Mouse (Mus musculus): ENCODE results near the gene Fam186b. TPM values are rescaled to one million over a fixed set of nuclear protein-coding genes. Genes with fewer than 3 reads are reported as not detected.
"Not testable (repeated sequence)": the region's sequence is repeated elsewhere in the genome, so short reads cannot be mapped to it uniquely, and the experiment has no call there.

The Fam186b gene
- total RNA-seq, 2 experiments from 2014 or later = not detected

GRCm38 (mm10) chr15:99264363-99264762 lies 31.3 kb downstream of the Fam186b start:
- no peak for ATAC-seq (ENCODE audit: poor library complexity, severe bottlenecking)

- no peak for ATAC-seq (ENCODE audit: poor library complexity, severe bottlenecking)
Observed at GRCm38 (mm10) chr15:99262702-99263101, 33.0 kb downstream of the Fam186b start.

GRCm38 (mm10) chr15:99259730-99260252 lies 35.9 kb downstream of the Fam186b start:
- ATAC-seq (ENCODE audit: poor library complexity, severe bottlenecking) = peak; percentile 95

- peak; percentile 20; the same call in 1 of the 2 replicates for ATAC-seq (ENCODE audit: poor library complexity, severe bottlenecking)
Observed at GRCm38 (mm10) chr15:99259167-99259729, 36.4 kb downstream of the Fam186b start.

GRCm38 (mm10) chr15:99255241-99255749 lies 40.4 kb downstream of the Fam186b start:
- ATAC-seq (ENCODE audit: poor library complexity, severe bottlenecking) = no peak

GRCm38 (mm10) chr15:99254477-99255005 lies 41.1 kb downstream of the Fam186b start:
- ATAC-seq (ENCODE audit: poor library complexity, severe bottlenecking) = no peak

GRCm38 (mm10) chr15:99253772-99254171 lies 41.9 kb downstream of the Fam186b start:
- no peak for ATAC-seq (ENCODE audit: poor library complexity, severe bottlenecking)

GRCm38 (mm10) chr15:99253175-99253479 lies 42.6 kb downstream of the Fam186b start:
- not testable (repeated sequence) for ATAC-seq (ENCODE audit: poor library complexity, severe bottlenecking)

- peak; percentile 16; the same call in 1 of the 2 replicates for ATAC-seq (ENCODE audit: poor library complexity, severe bottlenecking)
Observed at GRCm38 (mm10) chr15:99252381-99253174, 43.1 kb downstream of the Fam186b start.

- ATAC-seq (ENCODE audit: poor library complexity, severe bottlenecking) = peak; percentile 96
Observed at GRCm38 (mm10) chr15:99251626-99252380, 43.9 kb downstream of the Fam186b start, which contains the start of gene Mcrs1. Gene Mcrs1 (minus strand): TSS chr15:99251961.

GRCm38 (mm10) chr15:99251111-99251510 lies 44.6 kb downstream of the Fam186b start:
- peak; percentile 8; the same call in 1 of the 2 replicates for ATAC-seq (ENCODE audit: poor library complexity, severe bottlenecking)

- no peak for ATAC-seq (ENCODE audit: poor library complexity, severe bottlenecking)
Observed at GRCm38 (mm10) chr15:99249938-99250337, 45.8 kb downstream of the Fam186b start.

GRCm38 (mm10) chr15:99248972-99249371 lies 46.7 kb downstream of the Fam186b start:
- ATAC-seq (ENCODE audit: poor library complexity, severe bottlenecking) = no peak

- not testable (repeated sequence) for ATAC-seq (ENCODE audit: poor library complexity, severe bottlenecking)
Observed at GRCm38 (mm10) chr15:99246736-99247135, 49.0 kb downstream of the Fam186b start.

GRCm38 (mm10) chr15:99242045-99242444 lies 53.6 kb downstream of the Fam186b start:
- ATAC-seq (ENCODE audit: poor library complexity, severe bottlenecking) = no peak

GRCm38 (mm10) chr15:99241249-99241648 lies 54.4 kb downstream of the Fam186b start:
- ATAC-seq (ENCODE audit: poor library complexity, severe bottlenecking) = no peak

- ATAC-seq (ENCODE audit: poor library complexity, severe bottlenecking) = no peak
Observed at GRCm38 (mm10) chr15:99240129-99240528, 55.6 kb downstream of the Fam186b start.

- no peak for ATAC-seq (ENCODE audit: poor library complexity, severe bottlenecking)
Observed at GRCm38 (mm10) chr15:99238006-99238405, 57.7 kb downstream of the Fam186b start.

GRCm38 (mm10) chr15:99234326-99235010 lies 61.2 kb downstream of the Fam186b start:
- ATAC-seq (ENCODE audit: poor library complexity, severe bottlenecking) = no peak

- no peak for ATAC-seq (ENCODE audit: poor library complexity, severe bottlenecking)
Observed at GRCm38 (mm10) chr15:99233719-99234118, 62.0 kb downstream of the Fam186b start.

Data from megakaryocyte, adult 5-6 weeks (primary cell).